Mouse (Mus musculus): ENCODE results near the gene Cttn.

DNA sequence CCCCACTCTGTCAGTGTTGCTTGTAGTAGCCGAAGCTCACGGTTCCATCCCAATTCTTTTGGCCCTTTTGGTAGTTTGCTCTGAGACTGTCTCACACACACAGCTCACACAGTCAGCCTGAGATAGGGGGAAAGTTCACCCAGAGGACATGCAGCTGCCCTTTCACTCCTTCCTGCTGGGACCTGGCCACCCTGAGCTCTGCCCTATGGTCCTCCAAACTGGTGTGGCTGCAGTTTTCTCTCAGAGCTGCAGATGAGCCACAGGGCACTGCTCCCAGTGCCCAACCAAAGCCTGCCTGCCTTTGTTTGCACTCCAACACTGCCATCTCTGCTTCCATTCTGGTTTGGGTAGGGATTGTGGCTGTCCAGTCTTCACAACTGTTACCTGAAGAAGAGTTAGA lies 81.1 kb downstream of the Cttn start:
- TF ChIP-seq CTCF (conservative IDR thresholded peaks at IDR 0.05; ENCODE audit: low read length): no peak
- no peak for TF ChIP-seq POU5F1 (IDR thresholded peaks at IDR 0.05; ENCODE audit: borderline replicate concordance, low read length)
- no peak for TF ChIP-seq NANOG (IDR thresholded peaks at IDR 0.05; ENCODE audit: borderline replicate concordance, low read length)
